ENCODE assay signal across 26 mouse cellular contexts in the genomic region with DNA sequence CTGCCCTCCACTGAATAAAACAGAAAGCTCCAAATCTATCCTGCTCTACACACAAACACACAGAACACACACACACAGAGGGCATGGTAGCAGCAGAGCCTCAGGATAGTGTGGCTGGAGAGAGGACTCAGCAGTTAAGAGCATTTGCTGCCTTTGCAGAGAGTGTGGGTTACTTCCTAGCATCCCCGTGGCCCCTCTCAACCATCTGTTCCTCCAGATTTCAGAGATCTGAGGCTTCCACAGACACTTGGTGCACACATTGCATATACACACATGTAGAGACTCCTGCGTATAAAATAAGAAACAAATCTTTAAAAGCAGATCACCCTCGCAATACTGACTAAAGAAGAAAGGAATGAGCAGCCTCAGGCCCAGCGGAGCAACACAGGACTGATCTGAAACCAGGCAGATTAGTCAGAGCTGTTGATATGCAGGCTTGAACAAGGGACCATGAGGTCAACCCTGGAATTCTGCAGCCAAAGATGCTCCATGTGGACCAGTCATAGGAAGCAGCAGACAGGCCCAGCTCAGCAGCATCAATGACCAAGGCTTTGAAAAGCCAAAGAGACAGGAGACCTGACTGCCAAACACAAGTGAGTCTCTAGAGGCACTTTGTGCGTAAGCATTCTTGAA.
A peak's percentile ranks its signal among the peaks of the same experiment; 100 is the strongest.
DNase-seq lines count a peak whose midpoint lies in the region; ATAC-seq and TF ChIP-seq lines count a peak whose summit lies in the region.
"Had no signal": no experiment of that assay in that cellular context is flagged by ENCODE, and none has a peak within 500 bp of the region (broad histone marks: within the 10 kb centered on the region; RNA-seq: fewer than 3 reads in every experiment).

No protein-coding gene starts in this region.

- ATAC-seq in hindbrain, embryonic 12.5 days (ENCODE audit: low FRiP score), result no peak
- ATAC-seq: inflammation-experienced regulatory T-cells, adult 6 months; liver, embryonic 12.5 days; liver, postnatal 0 days; midbrain, embryonic 13.5 days had no signal

- WGBS in hindbrain, embryonic 10.5 days, result 87% methylated on average over 5 of the region's 5 CpGs
- 91% methylated on average over 5 of the region's 5 CpGs for WGBS in hindbrain, embryonic 12.5 days

- no peak for TF ChIP-seq POLR2A in embryonic fibroblast, embryonic 13.5 days (IDR thresholded peaks at IDR 0.05; ENCODE audit: low read depth, low read length)

- no peaks in the 10 kb centered on the region for H3K9me3 ChIP-seq in hindbrain, embryonic 10.5 days
- H3K9me3 ChIP-seq in hindbrain, embryonic 12.5 days (replicated peaks), result no peaks in the 10 kb centered on the region
- H3K9me3 ChIP-seq: hindbrain, embryonic 15.5 days; kidney, embryonic 15.5 days; liver, embryonic 12.5 days; megakaryocyte, embryonic 14.5 days; midbrain, embryonic 13.5 days had no signal

- TF ChIP-seq CTCF in embryonic fibroblast, embryonic 13.5 days (IDR thresholded peaks at IDR 0.05; ENCODE audit: borderline replicate concordance, insufficient read depth, low read length), result no peak

- peaks cover 41% of the 10 kb centered on the region for H3K27me3 ChIP-seq in hindbrain, embryonic 10.5 days (ENCODE audit: insufficient read depth, poor library complexity, severe bottlenecking)
- peaks cover 10% of the 10 kb centered on the region; the same call in 1 of the 2 replicates for H3K27me3 ChIP-seq in hindbrain, embryonic 12.5 days

- no peaks in the 10 kb centered on the region for H3K36me3 ChIP-seq in hindbrain, embryonic 10.5 days
- no peaks in the 10 kb centered on the region for H3K36me3 ChIP-seq in hindbrain, embryonic 12.5 days
- H3K36me3 ChIP-seq: hindbrain, embryonic 15.5 days; kidney, embryonic 15.5 days; liver, embryonic 12.5 days; midbrain, embryonic 13.5 days had no signal

- H3K4me3 ChIP-seq in hindbrain, embryonic 10.5 days, result no peak overlapping the region
- H3K4me3 ChIP-seq in hindbrain, embryonic 12.5 days, result no peak overlapping the region
- H3K4me3 ChIP-seq in embryonic fibroblast, embryonic 13.5 days (ENCODE audit: insufficient read depth, low read length), result no peak overlapping the region
- H3K4me3 ChIP-seq: hindbrain, embryonic 15.5 days; kidney, embryonic 15.5 days; liver, embryonic 12.5 days; megakaryocyte, embryonic 14.5 days; midbrain, embryonic 13.5 days had no signal

- peaks cover 50% of the 10 kb centered on the region for H3K4me1 ChIP-seq in hindbrain, embryonic 10.5 days (replicated peaks)
- H3K4me1 ChIP-seq in hindbrain, embryonic 12.5 days, result peaks cover 29% of the 10 kb centered on the region
- peaks cover 11% of the 10 kb centered on the region for H3K4me1 ChIP-seq in embryonic fibroblast, embryonic 13.5 days (ENCODE audit: control insufficient read depth, insufficient read depth, low read length)

- H3K27ac ChIP-seq in hindbrain, embryonic 10.5 days, result peak overlapping the region; percentile 2; the same call in 1 of the 2 replicates
- no peak overlapping the region for H3K27ac ChIP-seq in hindbrain, embryonic 12.5 days
- H3K27ac ChIP-seq in embryonic fibroblast, embryonic 13.5 days (ENCODE audit: insufficient read depth, low read length), result 0 out of 2 replicates have a peak overlapping the region, but pooled peaks have one; percentile 6
- H3K27ac ChIP-seq: hindbrain, embryonic 15.5 days; kidney, embryonic 15.5 days; liver, embryonic 12.5 days; midbrain, embryonic 13.5 days had no signal

- no peak for DNase-seq in hindbrain, embryonic 10.5 days (ENCODE audit: low spot score)
- DNase-seq in 3T3-L1 (ENCODE audit: low read depth, low spot score) (peak; percentile 66), NIH3T3 (ENCODE audit: low read depth) (peak; percentile 51)
- no peak for DNase-seq in adrenal gland, adult 8-10 months
- DNase-seq in heart, postnatal 4 days, result no peak
- DNase-seq: adrenal gland, postnatal 25 days; B cell, adult 2 months; cerebellum, adult 2 months; cerebellum, postnatal 14 days; gastrocnemius, postnatal 25 days; heart, adult 11 months; heart, postnatal 36 days; kidney, adult 18-20 months; kidney, postnatal 25 days; liver, postnatal 0 days; lung, postnatal 4 days; thymus, postnatal 4 days had no signal

- H3K4me2 ChIP-seq in hindbrain, embryonic 12.5 days (replicated peaks), result no peak overlapping the region
- H3K4me2 ChIP-seq: heart, embryonic 11.5 days; hindbrain, embryonic 15.5 days; kidney, embryonic 15.5 days; liver, embryonic 12.5 days; midbrain, embryonic 13.5 days had no signal

- no peak overlapping the region for H3K9ac ChIP-seq in hindbrain, embryonic 12.5 days
- H3K9ac ChIP-seq: hindbrain, embryonic 15.5 days; kidney, embryonic 15.5 days; liver, embryonic 12.5 days; liver, postnatal 0 days; midbrain, embryonic 13.5 days had no signal

Comparison
In these comparisons a context has a peak if more than half of its experiments do, and no peak if none do; other contexts are left out.
1. DNase-seq: peak in 3T3-L1 (single experiment) and NIH3T3 (single experiment); none in hindbrain, embryonic 10.5 days (single experiment), adrenal gland, adult 8-10 months (single experiment) and heart, postnatal 4 days (single experiment).